Mouse (Mus musculus) limb, embryonic 13.5 days (tissue): ENCODE measurements around the gene Efcab11. TPM values are rescaled to one million over a fixed set of nuclear protein-coding genes. Genes with fewer than 3 reads are reported as not detected.
A peak's percentile ranks its signal among the peaks of the same experiment; 100 is the strongest.

Experiments
- ATAC-seq: fragments of 200-750 bp; cut with Nextera tagmentation; 2 replicates; pipeline ENCODE4 v1.8.0; 2017; ENCODE audit warnings: low read depth, moderate number of reproducible peaks, moderate TSS enrichment; ENCODE audit not compliant: low FRiP score
- H3K27ac ChIP-seq: fragments of 300-500 bp; sonication (generic); 2 replicates; pipeline ENCODE4 v1.5.1; 2015; ENCODE audit warnings: inconsistent platforms, mild to moderate bottlenecking, moderate library complexity
- H3K27me3 ChIP-seq: fragments of 300-500 bp; sonication (generic); 2 replicates; pipeline ENCODE4 v1.6.1; 2015; ENCODE audit warnings: mild to moderate bottlenecking, inconsistent platforms
- H3K36me3 ChIP-seq: fragments of 300-500 bp; sonication (generic); 2 replicates; pipeline ENCODE4 v1.6.1; 2015; ENCODE audit warnings: inconsistent platforms, mild to moderate bottlenecking, moderate library complexity
- H3K4me1 ChIP-seq: fragments of 300-500 bp; sonication (generic); 2 replicates; pipeline ENCODE4 v1.6.1; 2015; ENCODE audit warnings: inconsistent platforms
- H3K4me2 ChIP-seq: fragments of 300-500 bp; sonication (generic); replicated peaks from 2 replicates; pipeline ENCODE4 v1.6.1; 2015; ENCODE audit warnings: inconsistent platforms, mild to moderate bottlenecking, moderate library complexity
- H3K4me3 ChIP-seq: fragments of 300-500 bp; sonication (generic); 2 replicates; pipeline ENCODE4 v1.5.1; 2015; ENCODE audit warnings: moderate library complexity, mild to moderate bottlenecking, inconsistent platforms
- H3K9ac ChIP-seq: fragments of 300-500 bp; sonication (generic); 2 replicates; pipeline ENCODE4 v1.6.1; 2015; ENCODE audit warnings: mild to moderate bottlenecking, inconsistent platforms
- H3K9me3 ChIP-seq: fragments of 300-500 bp; sonication (generic); 2 replicates; pipeline ENCODE4 v1.6.1; 2016; ENCODE audit warnings: inconsistent platforms
- WGBS: fragments of 180-500 bp; shearing (Covaris S2); methylation state at CpG from one replicate; pipeline ENCODE4 v1.1.7; 2015; 5-methylcytosine and 5-hydroxymethylcytosine counted together
- polyA plus RNA-seq: library from polyadenylated mRNA; unstranded; fragments of >200 nt; fragmentation: Nextera tagmentation; extraction: Ambion mirVana; gene quantifications from 2 replicates; pipeline ENCODE4 v1.2.1, GENCODE M21; 2015

Efcab11 gene
- 11.8 and 15.9 TPM in 2 replicates for polyA plus RNA-seq

DNA sequence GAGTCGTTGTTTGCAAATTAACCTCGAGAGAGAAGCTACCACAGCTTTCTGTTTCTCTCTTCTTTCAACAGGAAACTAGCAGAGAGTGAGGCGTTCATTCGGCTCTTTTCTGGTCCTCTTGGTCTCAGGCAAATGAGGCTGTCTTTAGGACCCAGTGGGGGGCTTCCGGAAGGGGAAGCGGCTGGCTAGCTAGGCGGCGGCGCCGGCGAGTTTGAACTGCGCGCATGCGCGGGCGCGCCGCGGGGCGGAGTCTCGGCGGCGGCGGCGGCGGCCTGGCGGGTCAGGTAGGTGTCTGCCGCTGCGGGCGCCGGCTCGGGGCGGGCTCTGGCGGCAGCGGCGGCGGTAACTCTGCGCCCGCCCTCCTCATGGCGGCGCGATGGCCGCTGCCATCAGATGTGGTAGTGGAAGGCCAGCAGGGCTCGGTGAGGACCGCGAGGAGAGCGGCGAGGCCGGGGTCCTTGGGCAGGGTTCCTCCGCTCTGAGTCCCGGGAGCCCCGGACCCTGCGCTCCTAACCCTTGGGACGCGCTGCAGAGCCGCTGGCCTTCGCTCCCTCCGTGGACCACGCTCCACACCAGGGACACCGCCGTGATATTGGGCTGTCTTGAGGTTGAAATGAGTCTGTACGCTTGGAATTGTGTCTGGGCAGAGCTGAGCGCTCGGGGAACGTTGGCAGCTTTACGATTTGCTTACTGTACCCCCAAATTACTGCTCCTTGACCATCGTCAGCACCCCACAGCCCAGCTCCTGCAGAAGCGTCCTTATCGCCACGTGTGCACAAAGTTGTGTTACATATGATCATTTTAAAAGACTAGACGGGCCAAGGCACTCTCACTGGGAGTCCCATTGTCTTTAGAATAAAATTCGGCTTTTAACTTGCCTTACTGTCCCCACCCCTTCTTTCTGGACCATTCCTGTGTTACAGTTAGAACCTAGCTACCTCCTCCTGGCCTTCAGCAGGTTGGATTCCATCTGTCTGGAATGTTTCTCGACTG, at the start of gene Efcab11, which contains the start of gene Tdp1:
Gene Efcab11 (minus strand): TSS at position 171 of the 993 bp plus-strand sequence.
Gene Tdp1 (plus strand): TSS at position 249 of the 993 bp plus-strand sequence.
- H3K4me1 ChIP-seq, result peaks cover 27% of the 10 kb centered on the region
- H3K9ac ChIP-seq, result peak within 1 kb of the TSS; percentile 92
- H3K9me3 ChIP-seq, result no peaks in the 10 kb centered on the region
- peak within 1 kb of the TSS; percentile 81 for H3K4me3 ChIP-seq
- H3K36me3 ChIP-seq, result peaks cover 4% of the 10 kb centered on the region; the same call in 1 of the 2 replicates
- peak; percentile 87 for ATAC-seq
- H3K27ac ChIP-seq, result peak within 1 kb of the TSS; percentile 83
- WGBS, result under 1% methylated on average over 63 of the region's 73 CpGs
- peak within 1 kb of the TSS; percentile 94 for H3K4me2 ChIP-seq
- H3K27me3 ChIP-seq, result no peaks in the 10 kb centered on the region

DNA sequence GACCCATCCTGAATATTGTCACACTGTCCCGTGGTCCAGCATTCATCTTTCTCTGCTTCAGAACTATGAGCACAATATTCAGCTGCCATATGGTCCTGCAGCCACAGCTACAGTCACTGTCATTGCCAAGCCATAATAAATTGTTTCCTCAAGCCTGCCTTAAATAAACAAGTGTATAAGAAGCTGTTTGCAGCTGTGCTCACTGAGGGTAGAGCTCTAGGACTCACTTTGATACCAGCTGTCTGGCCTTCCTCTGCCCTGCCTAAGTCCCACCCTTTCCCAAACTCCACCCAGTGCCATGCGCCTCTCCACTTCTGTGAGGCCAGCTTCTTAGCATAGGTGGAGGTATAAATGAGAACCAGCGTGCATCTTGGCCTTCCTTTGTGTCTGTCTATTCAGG, 49.4 kb upstream of the Efcab11 start:
- no peak for ATAC-seq

DNA sequence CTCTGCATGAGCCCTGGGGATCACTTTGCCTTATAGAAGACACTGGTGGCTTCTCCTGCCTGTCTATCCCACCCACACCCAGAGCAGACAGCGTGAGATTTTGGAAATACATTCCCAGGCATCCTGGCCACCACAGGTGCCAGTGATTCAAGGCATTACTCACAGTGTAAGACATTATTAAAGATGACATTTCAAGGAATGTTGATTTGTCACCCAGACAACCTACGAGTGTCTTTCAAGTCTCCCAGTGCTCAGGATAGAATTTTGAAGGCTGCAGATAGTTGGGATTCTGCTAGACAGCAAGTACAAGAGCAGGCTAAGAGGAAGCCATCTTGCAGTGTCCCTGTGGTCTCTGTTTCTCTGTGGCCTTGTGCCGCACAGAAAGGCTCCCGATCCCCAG, 48.0 kb upstream of the Efcab11 start:
- H3K4me1 ChIP-seq, result no peaks in the 10 kb centered on the region
- H3K9ac ChIP-seq, result no peak overlapping the region
- ATAC-seq, result no peak
- WGBS, result 91% methylated on average over 4 of the region's 4 CpGs
- no peak overlapping the region for H3K4me2 ChIP-seq
- H3K36me3 ChIP-seq, result peaks cover 59% of the 10 kb centered on the region
- H3K4me3 ChIP-seq, result no peak overlapping the region
- no peak overlapping the region for H3K27ac ChIP-seq
- H3K9me3 ChIP-seq, result no peaks in the 10 kb centered on the region
- H3K27me3 ChIP-seq, result no peaks in the 10 kb centered on the region

More for the DNA sequence above, 49.4 kb upstream of the Efcab11 start:
- Histone ChIP-seq H3K27me3 (no peaks in the 10 kb centered on the region), H3K4me3 (no peak overlapping the region), H3K9me3 (no peaks in the 10 kb centered on the region), H3K27ac (no peak overlapping the region), H3K4me2 (no peak overlapping the region), H3K36me3 (peaks cover 63% of the 10 kb centered on the region), H3K9ac (no peak overlapping the region), H3K4me1 (no peaks in the 10 kb centered on the region)
- WGBS, result 92% methylated on average over 3 of the region's 3 CpGs

DNA sequence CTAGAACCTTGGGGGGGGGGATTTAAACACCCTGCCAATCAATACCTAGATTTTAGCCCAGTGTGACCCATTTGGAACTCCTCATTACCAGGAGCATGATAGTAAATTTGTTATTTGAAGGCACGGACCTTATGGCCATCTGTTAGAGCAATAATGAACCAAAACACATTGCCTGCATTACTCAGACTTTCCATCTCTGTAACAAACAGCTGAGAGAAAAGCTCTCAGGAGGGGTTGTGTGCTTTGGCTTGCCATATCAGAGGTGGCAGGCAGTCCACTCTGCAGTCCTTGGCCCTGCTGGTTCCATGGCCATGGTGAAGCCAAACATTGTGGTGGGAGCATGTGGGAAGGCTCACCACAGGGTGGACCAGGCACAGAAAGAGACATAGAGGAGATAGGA, 44.9 kb upstream of the Efcab11 start:
- ATAC-seq, result no peak
- Histone ChIP-seq H3K4me2 (no peak overlapping the region), H3K36me3 (peaks cover 45% of the 10 kb centered on the region), H3K27me3 (no peaks in the 10 kb centered on the region), H3K27ac (no peak overlapping the region), H3K4me1 (no peaks in the 10 kb centered on the region), H3K9ac (no peak overlapping the region), H3K4me3 (no peak overlapping the region), H3K9me3 (no peaks in the 10 kb centered on the region)
- WGBS, result 44% methylated on average over 1 of the region's 1 CpGs

DNA sequence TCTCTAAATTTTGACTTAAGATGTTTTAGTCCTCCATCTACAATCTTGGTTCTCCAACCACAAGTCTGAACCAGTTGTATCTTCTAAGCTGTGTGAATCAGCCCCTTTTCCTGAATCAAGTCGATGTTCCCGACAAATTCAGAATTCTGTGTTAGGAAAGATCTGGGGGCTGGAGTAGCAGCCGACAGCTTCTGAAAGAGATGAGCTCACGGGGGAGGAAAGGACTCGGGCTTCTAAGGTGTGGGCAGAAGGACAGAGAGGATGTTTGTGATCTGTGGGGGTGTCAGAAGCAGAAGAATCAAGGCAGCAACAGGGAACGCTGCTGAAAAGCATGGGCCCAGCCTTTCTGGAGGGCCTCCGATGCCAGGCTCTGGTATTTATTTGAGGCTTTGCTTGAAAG, 44.1 kb upstream of the Efcab11 start:
- Histone ChIP-seq H3K27me3 (no peaks in the 10 kb centered on the region), H3K36me3 (peaks cover 40% of the 10 kb centered on the region), H3K4me3 (no peak overlapping the region), H3K9me3 (no peaks in the 10 kb centered on the region), H3K4me1 (no peaks in the 10 kb centered on the region), H3K9ac (no peak overlapping the region), H3K27ac (no peak overlapping the region), H3K4me2 (no peak overlapping the region)
- ATAC-seq, result no peak
- 92% methylated on average over 7 of the region's 7 CpGs for WGBS

DNA sequence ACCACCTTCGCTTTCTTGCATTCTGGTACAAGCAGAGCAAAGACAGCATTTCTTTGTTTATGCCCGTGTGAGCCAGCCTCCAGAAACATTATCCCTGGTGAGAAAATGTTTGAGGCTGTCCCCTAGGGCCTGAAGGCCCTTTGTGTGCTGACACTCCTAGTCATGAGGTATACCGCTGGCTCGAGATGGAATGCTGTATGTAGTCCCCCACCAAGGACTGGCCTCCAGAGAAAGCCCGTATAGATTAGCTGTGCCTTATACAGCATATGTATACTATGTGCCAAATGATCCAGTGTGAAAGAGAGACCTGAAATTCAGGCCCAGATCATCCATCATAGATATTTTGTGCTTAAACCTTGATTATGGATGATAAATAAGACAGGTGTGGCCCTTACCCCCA, 39.5 kb upstream of the Efcab11 start:
- no peaks in the 10 kb centered on the region for H3K4me1 ChIP-seq
- H3K9me3 ChIP-seq, result no peaks in the 10 kb centered on the region
- 81% methylated on average over 5 of the region's 5 CpGs for WGBS
- H3K36me3 ChIP-seq, result peaks cover 42% of the 10 kb centered on the region
- H3K4me2 ChIP-seq, result no peak overlapping the region
- H3K9ac ChIP-seq, result no peak overlapping the region
- no peak for ATAC-seq
- no peak overlapping the region for H3K27ac ChIP-seq
- no peaks in the 10 kb centered on the region for H3K27me3 ChIP-seq
- no peak overlapping the region for H3K4me3 ChIP-seq

DNA sequence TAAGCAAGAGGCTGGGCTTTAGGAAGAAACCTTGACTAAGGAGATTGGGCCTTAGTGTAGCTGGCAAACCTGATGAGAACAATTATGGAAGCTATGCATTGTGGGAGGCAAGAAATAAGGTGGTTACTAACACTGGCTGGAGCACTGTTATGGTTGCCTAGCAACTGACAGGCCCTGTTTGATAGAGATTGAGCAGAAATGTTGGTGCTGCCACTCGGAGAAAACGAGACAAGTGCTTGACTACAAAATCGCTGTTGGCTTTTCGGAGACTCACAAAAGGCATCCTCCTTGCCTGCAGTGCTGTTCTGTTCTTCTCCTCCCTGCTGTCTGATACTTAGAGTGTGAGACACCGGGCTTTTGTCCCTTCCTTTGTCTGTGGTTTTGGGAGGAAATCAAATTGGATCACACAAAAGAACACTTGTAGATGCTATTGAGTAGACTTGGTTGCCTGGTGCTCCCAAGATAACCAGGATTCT, 38.9 kb upstream of the Efcab11 start:
- ATAC-seq, result no peak
- Histone ChIP-seq H3K4me2 (no peak overlapping the region), H3K27me3 (no peaks in the 10 kb centered on the region), H3K4me1 (no peaks in the 10 kb centered on the region), H3K9ac (no peak overlapping the region), H3K4me3 (no peak overlapping the region), H3K9me3 (no peaks in the 10 kb centered on the region), H3K36me3 (peaks cover 47% of the 10 kb centered on the region), H3K27ac (no peak overlapping the region)
- 66% methylated on average over 5 of the region's 5 CpGs for WGBS

DNA sequence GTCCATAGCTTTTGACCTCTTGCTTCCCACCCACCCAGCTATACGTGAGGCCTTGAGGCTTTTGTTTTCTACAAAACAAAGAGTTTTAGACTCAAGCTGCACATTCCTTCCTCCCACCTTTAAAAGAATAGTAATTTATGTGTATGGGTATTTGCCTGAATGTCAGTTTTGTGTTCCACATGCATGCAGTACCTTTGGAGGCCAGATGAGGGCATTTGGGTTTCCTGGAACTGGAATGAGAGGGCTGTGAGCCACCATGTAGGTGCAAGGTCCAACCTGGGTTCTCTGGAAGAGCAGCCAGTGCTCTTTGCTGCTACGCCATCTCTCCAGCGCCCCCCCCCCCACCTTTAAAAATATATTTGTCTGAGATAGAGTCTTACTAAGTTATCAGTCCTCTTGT, 36.8 kb upstream of the Efcab11 start:
- Histone ChIP-seq H3K27me3 (no peaks in the 10 kb centered on the region), H3K4me3 (no peak overlapping the region), H3K9ac (no peak overlapping the region), H3K9me3 (no peaks in the 10 kb centered on the region), H3K27ac (no peak overlapping the region), H3K4me2 (no peak overlapping the region), H3K4me1 (no peaks in the 10 kb centered on the region), H3K36me3 (peaks cover 54% of the 10 kb centered on the region)
- no peak for ATAC-seq
- 83% methylated on average over 3 of the region's 3 CpGs for WGBS

DNA sequence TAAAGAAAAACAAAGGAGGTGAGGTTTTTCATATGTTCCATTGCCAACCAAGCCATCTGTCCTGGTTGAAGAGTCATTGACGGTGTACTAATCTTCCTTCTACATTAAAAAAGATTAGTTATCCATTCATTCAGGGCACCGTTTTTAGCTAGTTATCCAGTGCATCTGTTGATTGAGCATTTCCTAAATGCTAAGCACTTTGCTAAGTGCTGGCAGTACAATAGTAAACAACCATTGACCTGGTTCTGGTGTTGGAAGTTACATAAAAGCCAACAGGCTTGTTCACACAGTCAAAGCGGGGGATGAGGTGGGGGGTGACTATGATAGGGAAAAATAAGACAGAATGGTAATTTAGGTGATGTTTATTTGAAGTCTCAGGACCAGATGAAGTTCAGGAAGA, 35.4 kb upstream of the Efcab11 start:
- Histone ChIP-seq H3K27ac (no peak overlapping the region), H3K9me3 (no peaks in the 10 kb centered on the region), H3K4me2 (no peak overlapping the region), H3K27me3 (no peaks in the 10 kb centered on the region), H3K4me1 (no peaks in the 10 kb centered on the region), H3K36me3 (peaks cover 59% of the 10 kb centered on the region), H3K9ac (no peak overlapping the region), H3K4me3 (no peak overlapping the region)
- ATAC-seq, result no peak
- 91% methylated on average over 3 of the region's 3 CpGs for WGBS

DNA sequence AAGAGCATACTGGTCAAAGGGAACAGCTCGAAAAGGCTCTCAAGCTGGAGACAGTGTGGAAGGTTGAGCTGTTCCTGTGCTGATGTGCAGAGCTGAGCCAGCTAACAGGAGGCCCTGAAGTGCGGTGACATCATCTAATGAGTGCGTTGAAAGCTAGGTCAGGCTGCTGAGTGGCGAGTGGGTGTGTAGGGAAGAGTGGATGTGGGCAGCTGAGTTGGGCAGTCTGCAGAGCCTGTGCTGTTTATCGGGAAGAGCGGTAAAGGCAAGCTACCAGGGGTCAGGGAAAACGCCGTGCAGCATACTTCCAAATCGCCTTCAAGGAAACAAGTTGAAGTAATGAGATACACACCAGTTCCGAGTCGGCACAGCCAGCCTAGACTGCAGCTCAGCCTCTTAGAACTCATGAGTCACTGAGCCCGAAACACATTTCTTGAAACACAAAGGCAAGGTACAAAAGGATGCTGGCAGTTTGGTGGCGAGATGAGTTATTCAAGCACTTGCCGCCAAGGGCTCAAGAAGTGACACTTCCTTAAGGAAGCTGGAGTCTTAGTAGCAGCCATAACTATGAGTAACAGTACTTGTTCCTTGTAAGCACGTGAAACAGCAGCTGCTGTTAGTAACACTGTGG, 33.7 kb upstream of the Efcab11 start:
- H3K4me3 ChIP-seq, result no peak overlapping the region
- no peaks in the 10 kb centered on the region for H3K9me3 ChIP-seq
- H3K4me2 ChIP-seq, result no peak overlapping the region
- H3K4me1 ChIP-seq, result no peaks in the 10 kb centered on the region
- H3K36me3 ChIP-seq, result peaks cover 57% of the 10 kb centered on the region
- 80% methylated on average over 15 of the region's 15 CpGs for WGBS
- ATAC-seq, result no peak
- H3K27ac ChIP-seq, result no peak overlapping the region
- no peak overlapping the region for H3K9ac ChIP-seq
- no peaks in the 10 kb centered on the region for H3K27me3 ChIP-seq

DNA sequence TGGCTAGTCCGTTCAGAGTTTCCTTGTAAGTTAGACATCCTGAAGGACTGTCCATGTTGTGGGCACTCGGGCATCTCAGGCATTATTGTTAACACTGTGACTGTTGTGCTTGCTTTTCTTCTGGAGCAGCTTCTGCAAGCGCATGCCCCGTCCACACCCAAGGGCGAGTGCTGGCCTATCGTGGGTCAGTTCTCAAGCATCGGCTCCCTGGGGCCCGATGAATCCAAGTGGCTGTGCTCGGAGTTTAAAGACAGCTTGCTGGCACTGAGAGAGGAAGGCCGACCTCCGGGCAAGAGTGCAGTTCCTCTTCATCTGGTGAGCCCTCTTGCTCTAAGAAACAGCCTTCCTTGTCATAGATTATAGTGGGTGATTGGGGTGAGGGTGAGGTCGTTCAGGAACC, 27.2 kb upstream of the Efcab11 start:
- 0 out of 2 replicates have a peak overlapping the region, but pooled peaks have one; percentile 31 for H3K9ac ChIP-seq
- H3K27ac ChIP-seq, result no peak overlapping the region
- no peak for ATAC-seq
- H3K4me1 ChIP-seq, result no peaks in the 10 kb centered on the region
- peaks cover 70% of the 10 kb centered on the region for H3K36me3 ChIP-seq
- no peaks in the 10 kb centered on the region for H3K27me3 ChIP-seq
- H3K4me2 ChIP-seq, result no peak overlapping the region
- H3K9me3 ChIP-seq, result no peaks in the 10 kb centered on the region
- 90% methylated on average over 12 of the region's 12 CpGs for WGBS
- H3K4me3 ChIP-seq, result no peak overlapping the region

DNA sequence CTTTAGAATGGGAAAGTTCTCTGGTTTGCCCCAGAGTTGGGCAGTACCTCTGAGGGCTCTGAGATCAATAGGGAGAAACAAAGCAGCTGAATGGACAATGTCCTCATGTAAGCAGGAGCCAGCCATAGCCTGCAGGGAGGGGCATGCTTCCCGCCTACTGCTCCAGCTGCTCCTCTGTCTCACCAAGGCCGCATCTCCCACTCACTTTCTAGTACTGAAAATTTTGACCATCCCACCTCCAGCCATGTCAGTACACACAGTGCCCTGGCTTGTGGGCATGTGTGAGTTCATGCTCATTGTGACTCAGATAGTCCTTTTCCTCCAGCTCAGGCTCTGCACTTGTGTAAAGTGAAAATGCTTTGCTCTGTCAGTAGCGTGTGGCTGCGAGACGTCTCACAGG, 20.3 kb upstream of the Efcab11 start:
- Histone ChIP-seq H3K9me3 (no peaks in the 10 kb centered on the region), H3K4me2 (no peak overlapping the region), H3K27ac (no peak overlapping the region), H3K36me3 (peaks cover 72% of the 10 kb centered on the region), H3K9ac (no peak overlapping the region), H3K4me1 (no peaks in the 10 kb centered on the region), H3K27me3 (no peaks in the 10 kb centered on the region), H3K4me3 (no peak overlapping the region)
- ATAC-seq, result no peak
- WGBS, result 88% methylated on average over 5 of the region's 5 CpGs
